Mouse (Mus musculus) Patski (cell line): ENCODE results near the gene Bcas3. TPM values are rescaled to one million over a fixed set of nuclear protein-coding genes. Genes with fewer than 3 reads are reported as not detected.

Experiments
- ATAC-seq: fragments of 100-300 bp; one replicate; pipeline ENCODE4 v1.8.0; 2021
- CTCF ChIA-PET: fragments of 350-600 bp; sonication (Branson Sonifier 250); formaldehyde crosslinking; loops from one replicate; lab custom pipeline; 2022; ENCODE audit warnings: inconsistent platforms; lab: Charles Lee
- POLR2A ChIA-PET: fragments of 350-600 bp; sonication (Branson Sonifier 250); formaldehyde crosslinking; loops from one replicate; lab custom pipeline; 2022; ENCODE audit warnings: antibody characterized with exemption, inconsistent platforms; lab: Charles Lee
- DNase-seq: peaks from one replicate; pipeline ENCODE4 v3.0.0-alpha.2; 2011; ENCODE audit warnings: low read depth, low spot score
- H3K27me3 ChIP-seq: fragments of 371-371 bp; one replicate; pipeline ENCODE4 v1.5.1; 2021
- CTCF ChIP-seq: fragments of 100-300 bp; IDR thresholded peaks from one replicate; pipeline ENCODE4 v1.5.1; 2021
- in situ Hi-C: fragments of 300-500 bp; cut with MboI; formaldehyde crosslinking; loops from 3 replicates; pipeline ENCODE4 v1.11.1; 2018; ENCODE audit warnings: low pct_unique_long_range_greater_than_20kb, mixed read lengths
- polyA plus RNA-seq: library from polyadenylated mRNA; unstranded; gene quantifications from one replicate; pipeline ENCODE4 v1.2.3, GENCODE M21; 2021

Gene Bcas3
- polyA plus RNA-seq, 1 experiment from 2014 or later: 31.6 TPM

DNA sequence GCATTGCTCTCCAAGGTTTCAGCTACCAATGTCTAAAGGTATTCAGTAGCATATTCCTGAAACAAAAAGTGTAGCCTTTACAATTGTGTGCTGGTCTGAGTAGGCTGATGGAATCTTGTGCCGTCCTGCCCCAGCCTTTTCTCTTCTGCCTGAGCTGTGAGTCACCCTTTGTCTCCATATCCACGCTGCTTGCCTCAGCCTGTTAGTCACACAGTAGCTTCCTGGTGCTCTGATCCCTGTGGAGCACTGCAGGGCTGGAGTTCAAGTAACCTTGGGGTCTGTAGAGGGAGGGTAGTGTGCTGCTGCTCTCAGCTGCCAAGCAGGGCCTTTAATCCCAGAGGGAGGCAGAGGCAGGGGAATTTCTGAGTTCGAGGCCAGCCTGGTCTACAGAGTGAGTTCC is 14.9 kb downstream of the Bcas3 start:
- ATAC-seq: peak; percentile 94
- in situ Hi-C loops: no loop called here
- H3K27me3 ChIP-seq: no peaks in the 10 kb centered on the region
- ChIA-PET CTCF (interaction anchor here (1.9 kb wide), 1 partner anchor 14 kb away, joined by 5 read pairs; no protein-coding TSS in a partner anchor), POLR2A (interaction anchor here (0.7 to 0.9 kb wide), 2 partner anchors 9 to 249 kb away, joined by 4 read pairs; no protein-coding TSS in a partner anchor)
- DNase-seq: no peak
- TF ChIP-seq CTCF: no peak

DNA sequence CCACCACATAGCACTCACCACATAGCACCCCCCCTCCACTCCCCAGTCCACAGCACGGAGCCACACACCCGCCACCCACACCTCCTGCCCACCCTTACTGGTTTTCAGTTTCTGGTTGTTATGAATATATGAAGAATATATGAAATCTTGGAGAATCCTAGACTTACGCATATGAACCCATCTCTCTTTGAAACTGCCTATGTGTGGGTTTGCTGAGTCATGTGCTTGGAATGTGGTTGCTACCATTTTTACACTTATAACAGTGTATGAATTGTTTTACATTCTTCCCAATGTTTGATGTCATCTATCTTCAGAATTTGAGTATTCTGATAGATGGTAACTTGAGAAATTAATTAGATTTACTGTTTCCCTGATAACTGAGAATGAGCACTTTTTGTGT is 26.1 kb downstream of the Bcas3 start:
- DNase-seq (no peak), ATAC-seq (no peak)
- POLR2A ChIA-PET: no interaction called here
- CTCF ChIA-PET: no interaction called here
- no peak for TF ChIP-seq CTCF
- H3K27me3 ChIP-seq: no peaks in the 10 kb centered on the region
- in situ Hi-C loops: no loop called here

DNA sequence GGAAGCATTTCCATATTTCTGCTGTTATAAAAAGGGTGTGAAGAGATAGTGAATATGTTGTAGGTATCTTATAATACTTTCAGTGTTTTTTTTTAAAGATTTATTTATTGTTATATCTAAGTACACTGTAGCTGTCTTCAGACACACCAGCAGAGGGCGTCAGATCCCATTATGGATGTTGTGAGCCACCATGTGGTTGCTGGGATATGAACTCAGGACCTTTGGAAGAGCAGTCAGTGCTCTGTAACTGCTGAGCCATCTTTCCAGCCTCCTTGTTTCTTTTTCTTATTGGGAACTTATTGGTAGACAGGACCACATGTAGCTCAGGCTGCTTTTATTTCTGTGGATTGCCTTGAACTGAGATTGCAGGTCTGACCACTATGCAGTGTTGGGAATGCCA is 27.1 kb downstream of the Bcas3 start:
- no peaks in the 10 kb centered on the region for H3K27me3 ChIP-seq
- POLR2A ChIA-PET: no interaction called here
- no peak for ATAC-seq
- peak; percentile 53 for TF ChIP-seq CTCF
- in situ Hi-C loops: loop anchor here (5.0 kb wide), 1 partner anchor 457 kb away; no protein-coding TSS in a partner anchor
- no peak for DNase-seq
- CTCF ChIA-PET: interaction anchor here (1.3 kb wide), 1 partner anchor 483 kb away, joined by 3 read pairs; no protein-coding TSS in a partner anchor

DNA sequence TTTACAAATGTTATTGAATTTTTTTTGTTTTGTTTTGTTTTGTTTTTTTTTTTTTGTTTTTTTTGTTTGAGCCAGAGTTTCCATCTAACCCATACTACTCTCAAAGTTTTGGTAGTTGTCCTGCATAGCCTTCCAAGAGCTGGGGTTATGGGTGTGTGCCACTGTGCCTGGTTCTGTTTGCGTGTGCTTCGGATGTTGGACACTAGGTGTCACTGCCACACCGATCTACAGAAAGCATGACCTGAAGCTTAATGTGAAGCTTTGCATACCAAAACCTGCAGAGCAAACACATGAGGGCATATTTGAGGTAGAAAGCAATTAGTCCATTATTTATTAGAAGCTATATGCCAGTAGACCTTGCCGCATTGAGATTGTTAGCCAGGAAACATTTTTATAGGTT is 29.1 kb downstream of the Bcas3 start:
- H3K27me3 ChIP-seq: no peaks in the 10 kb centered on the region
- ChIA-PET POLR2A (no interaction called here), CTCF (interaction anchor here (0.7 to 1.7 kb wide), 9 partner anchors 10 to 112 kb away, joined by 3 to 7 read pairs (median 3); no protein-coding TSS in a partner anchor)
- DNase-seq (peak; percentile 20), ATAC-seq (peak; percentile 65)
- in situ Hi-C loops: loop anchor here (5.0 kb wide), 1 partner anchor 455 kb away; no protein-coding TSS in a partner anchor
- peak; percentile 95 for TF ChIP-seq CTCF

GRCm38 (mm10) chr11:85383975-85384821 is 31.2 kb downstream of the Bcas3 start:
- in situ Hi-C loops: loop anchor here (5.0 kb wide), 1 partner anchor 453 kb away; no protein-coding TSS in a partner anchor
- no peak for ATAC-seq
- H3K27me3 ChIP-seq: no peaks in the 10 kb centered on the region
- ChIA-PET POLR2A (no interaction called here), CTCF (interaction anchor here (1.1 kb wide), 1 partner anchor 135 kb away, joined by 3 read pairs; no protein-coding TSS in a partner anchor)
- TF ChIP-seq CTCF: no peak
- DNase-seq: peak; percentile 24

DNA sequence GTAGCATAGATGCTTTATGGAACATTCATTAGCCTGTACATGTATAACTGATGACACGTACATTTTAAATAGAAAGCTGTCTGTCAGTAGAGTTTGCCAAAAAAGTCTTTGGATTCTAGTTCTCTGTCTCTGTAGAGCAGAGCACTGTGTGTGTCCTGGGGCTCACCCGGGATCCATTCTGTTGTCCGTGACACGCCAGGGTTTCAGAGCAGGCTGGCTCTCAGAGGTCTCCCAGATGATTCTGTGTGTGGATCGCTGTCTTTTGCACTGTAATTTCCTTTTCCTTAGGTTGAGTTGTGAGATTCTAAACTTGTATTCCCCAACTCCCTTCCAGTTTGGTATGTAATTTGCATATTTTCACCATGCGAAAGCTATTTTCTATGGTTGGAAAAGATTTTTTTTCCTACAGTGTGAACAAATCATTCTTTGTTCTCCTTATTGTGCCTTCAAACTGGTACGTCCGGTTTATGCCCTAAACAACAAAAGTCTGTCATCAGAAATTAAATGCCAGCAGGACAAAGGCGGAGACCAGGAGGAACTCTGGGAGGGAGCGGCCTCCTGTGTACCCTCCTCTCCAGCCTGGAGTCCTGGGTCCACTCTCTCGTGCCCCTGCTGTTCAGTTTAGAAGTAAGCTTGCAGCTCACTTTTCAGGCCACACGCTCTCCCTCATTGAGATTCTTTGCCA is 39.4 kb downstream of the Bcas3 start:
- ATAC-seq (no peak), DNase-seq (no peak)
- in situ Hi-C loops: loop anchor here (10.0 kb wide), 1 partner anchor 772 kb away; no protein-coding TSS in a partner anchor
- CTCF ChIA-PET: interaction anchor here (0.7 to 1.8 kb wide), 2 partner anchors 10 to 77 kb away, joined by 3 to 7 read pairs; no protein-coding TSS in a partner anchor
- POLR2A ChIA-PET: interaction anchor here (0.6 kb wide), 1 partner anchor 9 kb away, joined by 3 read pairs; no protein-coding TSS in a partner anchor
- no peak for TF ChIP-seq CTCF
- H3K27me3 ChIP-seq: no peaks in the 10 kb centered on the region

- TF ChIP-seq CTCF: no peak
- no peak for ATAC-seq
- ChIA-PET CTCF (interaction anchor here (0.7 to 1.8 kb wide), 2 partner anchors 10 to 77 kb away, joined by 3 to 7 read pairs; no protein-coding TSS in a partner anchor), POLR2A (interaction anchor here (0.6 kb wide), 1 partner anchor 10 kb away, joined by 3 read pairs; no protein-coding TSS in a partner anchor)
- in situ Hi-C loops: loop anchor here (10.0 kb wide), 1 partner anchor 772 kb away; no protein-coding TSS in a partner anchor
- no peak for DNase-seq
- H3K27me3 ChIP-seq: no peaks in the 10 kb centered on the region
These were observed 39.9 kb downstream of the Bcas3 start for GRCm38 (mm10) chr11:85392864-85393220.

DNA sequence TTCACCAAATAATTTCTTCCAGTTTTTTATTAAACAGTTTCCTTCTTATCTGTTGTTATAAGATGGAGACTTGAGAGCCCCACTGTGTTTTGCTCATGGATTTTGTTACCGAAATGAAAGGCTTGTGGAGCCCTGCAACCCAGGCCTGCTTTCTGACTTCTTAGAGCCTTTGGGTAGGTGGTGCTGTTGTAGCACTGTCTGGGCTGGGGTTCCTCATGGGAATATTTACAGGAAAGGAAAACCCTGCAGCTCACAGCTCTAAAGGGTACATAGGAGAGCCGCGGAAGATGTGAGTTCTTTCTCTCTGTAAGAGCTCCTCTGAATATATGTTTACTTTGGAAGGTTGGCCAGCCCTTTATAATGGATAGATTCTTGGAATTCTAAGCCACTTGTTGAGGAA is 41.0 kb downstream of the Bcas3 start:
- no peaks in the 10 kb centered on the region for H3K27me3 ChIP-seq
- in situ Hi-C loops: loop anchor here (10.0 kb wide), 1 partner anchor 771 kb away; no protein-coding TSS in a partner anchor
- CTCF ChIA-PET: interaction anchor here (1.1 kb wide), 1 partner anchor 11 kb away, joined by 3 read pairs; no protein-coding TSS in a partner anchor
- ATAC-seq (no peak), DNase-seq (no peak)
- POLR2A ChIA-PET: no interaction called here
- TF ChIP-seq CTCF: no peak

DNA sequence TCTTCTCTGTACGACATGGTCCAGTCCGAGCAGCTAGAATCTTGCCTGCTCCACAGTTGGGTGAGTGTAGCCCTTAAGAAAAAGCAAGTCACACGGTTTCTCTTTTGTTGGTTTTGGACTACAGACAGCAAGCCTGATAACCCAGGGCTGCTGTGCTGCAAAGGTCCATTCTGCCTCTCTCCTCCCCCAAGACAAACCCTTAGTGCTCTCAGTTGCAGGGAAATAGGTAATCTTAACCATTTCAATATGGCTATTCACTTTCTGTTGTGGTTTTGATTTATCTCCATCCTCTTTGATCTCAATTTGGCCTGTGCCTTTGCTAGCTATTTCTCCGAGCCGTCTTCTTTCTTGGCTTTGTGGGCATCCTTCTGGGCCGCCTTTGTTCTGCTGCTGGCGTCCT is 42.4 kb downstream of the Bcas3 start:
- in situ Hi-C loops: loop anchor here (10.0 kb wide), 1 partner anchor 769 kb away; no protein-coding TSS in a partner anchor
- no peak for TF ChIP-seq CTCF
- H3K27me3 ChIP-seq: no peaks in the 10 kb centered on the region
- ChIA-PET CTCF (interaction anchor here (0.9 to 1.6 kb wide), 2 partner anchors 9 to 14 kb away, joined by 3 read pairs; no protein-coding TSS in a partner anchor), POLR2A (no interaction called here)
- ATAC-seq (no peak), DNase-seq (no peak)

GRCm38 (mm10) chr11:85406531-85406930 is 53.6 kb downstream of the Bcas3 start:
- ATAC-seq (no peak), DNase-seq (no peak)
- no peak for TF ChIP-seq CTCF
- ChIA-PET POLR2A (no interaction called here), CTCF (interaction anchor here (1.7 kb wide), 1 partner anchor 9 kb away, joined by 5 read pairs; no protein-coding TSS in a partner anchor)
- H3K27me3 ChIP-seq: no peaks in the 10 kb centered on the region
- in situ Hi-C loops: no loop called here
